Mouse (Mus musculus) thymus, postnatal 14 days (tissue): ENCODE results near the gene Mybbp1a.

ENCODE experiments used
- DNase-seq: peaks from one replicate; pipeline ENCODE4 v3.0.0; 2021

Gene Mybbp1a

GRCm38 (mm10) chr11:72447475-72447874 lies 6.3 kb downstream of the Mybbp1a start:
- DNase-seq: no peak

GRCm38 (mm10) chr11:72452140-72452665 lies 11.0 kb downstream of the Mybbp1a start:
- no peak for DNase-seq

DNA sequence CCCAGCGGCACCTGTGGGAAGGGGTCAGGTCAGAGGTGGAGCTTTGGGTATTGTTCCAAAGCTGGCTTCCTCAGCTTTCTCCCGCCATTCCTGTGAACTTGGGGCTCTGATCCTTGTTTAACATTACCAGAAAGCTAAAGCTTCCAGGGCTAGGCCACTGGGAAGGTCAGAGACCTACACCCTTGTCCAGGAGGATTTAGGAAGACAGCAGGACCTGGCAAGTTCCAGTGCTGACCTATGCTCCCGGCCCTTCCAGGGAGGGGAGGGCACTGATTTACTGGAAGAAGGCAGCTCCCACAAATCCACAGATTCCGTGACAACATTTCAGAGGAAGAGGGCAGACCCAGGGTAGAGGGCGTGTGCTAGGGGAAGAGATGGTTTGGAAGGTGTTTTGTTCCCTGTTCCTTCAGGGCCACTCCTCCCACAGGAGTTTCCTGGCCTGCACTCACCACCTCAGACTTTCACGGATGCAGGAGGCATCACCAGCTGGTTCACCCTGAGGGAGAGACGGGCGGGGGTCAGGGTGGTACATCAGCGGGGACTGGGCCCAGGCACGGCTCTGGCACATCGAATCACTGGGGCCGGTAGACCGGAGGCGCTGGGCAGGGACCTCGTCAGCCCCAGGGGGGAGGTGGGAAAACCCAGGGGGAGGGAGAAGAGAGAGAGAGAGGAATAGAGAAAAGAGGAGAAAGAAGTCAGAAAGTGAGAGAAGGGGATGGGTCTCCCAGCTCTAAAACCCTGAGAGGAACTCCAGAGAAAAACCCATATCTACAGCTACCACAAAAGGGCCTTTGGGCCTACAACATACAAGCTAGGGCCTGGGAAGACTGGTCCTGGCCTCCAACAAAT lies 12.2 kb downstream of the Mybbp1a start:
- DNase-seq: no peak

DNA sequence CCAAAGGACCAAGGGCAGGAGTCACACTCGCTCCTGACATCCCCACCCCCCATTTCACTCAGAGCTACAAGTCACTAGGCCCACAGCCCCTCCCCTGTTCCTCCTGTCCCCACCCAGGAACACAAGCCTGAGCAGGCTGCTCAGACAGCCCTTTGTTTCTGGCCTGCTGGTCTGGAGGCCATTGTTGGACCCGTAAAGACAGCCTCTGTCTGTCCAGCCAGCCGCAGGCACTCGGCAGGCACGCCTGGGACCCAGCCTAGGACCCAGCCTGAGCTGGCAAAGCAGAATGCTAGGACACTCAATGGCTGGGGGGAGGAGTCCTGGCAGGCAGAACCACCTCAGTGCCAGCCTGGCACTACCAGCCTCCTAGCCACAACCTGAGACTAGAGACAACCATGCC lies 14.5 kb downstream of the Mybbp1a start:
- DNase-seq: no peak

GRCm38 (mm10) chr11:72457995-72458496 lies 16.9 kb downstream of the Mybbp1a start:
- no peak for DNase-seq

DNA sequence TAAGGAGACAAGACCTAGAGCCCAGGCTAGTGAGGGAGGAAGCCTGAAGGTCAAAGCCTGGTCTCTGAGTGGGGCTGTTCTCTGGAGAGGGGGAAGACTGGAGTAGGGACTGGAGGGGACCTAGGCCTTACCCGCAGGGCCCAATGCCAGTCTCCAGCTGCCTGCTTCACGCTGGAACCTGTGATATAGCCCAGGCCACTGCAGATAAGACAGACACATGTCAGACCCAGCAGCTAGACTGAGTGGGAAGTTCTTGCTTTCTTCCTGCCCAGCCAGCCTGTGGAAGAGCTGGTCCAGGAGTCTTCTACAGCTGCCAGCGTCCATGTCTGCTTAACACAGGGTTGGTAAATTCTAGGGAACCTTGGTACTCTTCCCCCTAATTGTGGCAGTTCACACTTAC lies 17.3 kb downstream of the Mybbp1a start:
- DNase-seq: no peak

GRCm38 (mm10) chr11:72461500-72461981 lies 20.4 kb downstream of the Mybbp1a start:
- DNase-seq: no peak

GRCm38 (mm10) chr11:72464821-72465220 lies 23.7 kb downstream of the Mybbp1a start:
- no peak for DNase-seq

DNA sequence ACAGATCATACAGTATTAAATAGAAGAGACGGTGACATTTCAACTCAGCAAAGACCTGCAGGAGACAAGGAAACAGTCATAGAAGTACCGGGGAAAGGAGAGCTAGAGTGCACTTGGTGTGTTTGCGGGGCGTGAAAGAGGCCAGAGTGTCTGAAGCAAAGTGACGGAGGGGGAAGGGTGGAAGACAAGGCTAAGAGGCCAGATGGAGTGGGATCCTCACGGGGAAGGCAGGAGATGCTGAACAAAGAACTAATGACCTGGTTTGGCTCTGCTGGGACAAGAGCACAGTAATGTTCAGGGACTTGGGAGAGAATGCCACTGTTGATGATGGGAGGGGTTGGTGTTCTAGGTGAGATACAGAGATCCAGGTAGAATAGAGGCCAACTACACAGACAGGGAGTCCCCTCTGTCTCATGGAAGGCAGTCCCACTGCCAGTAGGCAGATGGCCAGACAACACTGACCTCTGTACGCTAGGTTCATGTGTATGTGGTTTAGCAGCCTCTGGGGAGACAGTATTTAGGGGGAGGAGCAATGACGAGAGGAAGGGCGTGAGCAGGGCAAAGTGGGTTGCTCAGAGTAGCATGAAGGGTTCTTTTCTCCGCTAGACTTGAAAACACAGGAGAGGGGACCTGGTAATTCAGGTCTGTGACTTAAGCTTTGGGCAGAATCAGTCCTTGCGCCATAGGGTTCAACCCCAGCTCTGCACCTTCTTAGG lies 25.0 kb downstream of the Mybbp1a start:
- no peak for DNase-seq

DNA sequence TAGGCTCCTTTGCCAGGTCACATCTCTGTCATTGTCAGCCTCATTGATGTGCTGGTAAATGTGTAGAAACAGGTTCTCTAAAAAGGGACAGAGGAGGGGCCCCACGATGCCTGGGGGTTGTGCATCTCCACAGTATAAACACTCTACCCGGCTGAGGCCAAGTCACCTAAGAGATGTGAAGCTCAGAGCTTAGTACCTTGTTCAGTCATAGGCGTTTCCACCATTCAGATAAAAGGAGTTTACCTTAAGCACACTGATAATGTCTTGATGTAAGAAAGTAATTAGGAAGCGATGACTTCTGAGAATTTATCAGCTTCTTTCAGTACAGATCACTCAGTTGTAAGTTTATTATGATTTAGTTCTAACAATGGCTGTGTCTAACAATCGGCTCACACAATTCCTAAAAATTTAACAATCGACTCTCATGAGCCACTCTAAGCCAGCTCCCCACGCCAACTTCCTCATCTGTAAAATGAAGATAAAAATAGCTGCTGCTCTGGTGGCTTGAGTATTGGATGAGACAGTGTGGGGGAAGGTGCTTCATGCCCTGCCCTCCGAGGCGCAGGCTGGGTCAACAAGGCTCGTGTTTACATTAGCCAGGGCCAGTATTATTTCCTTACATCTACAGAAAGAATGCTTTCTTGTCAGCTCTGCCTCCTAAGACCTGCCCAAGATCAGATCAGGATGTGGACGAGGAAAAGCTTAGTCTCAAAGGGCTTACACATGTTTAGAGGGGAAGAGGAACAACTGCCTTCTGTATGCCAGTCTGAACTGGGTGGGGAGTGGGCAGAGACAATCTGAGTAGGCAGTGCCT lies 25.7 kb downstream of the Mybbp1a start:
- DNase-seq: no peak

- DNase-seq: no peak
These were observed 27.4 kb downstream of the Mybbp1a start for GRCm38 (mm10) chr11:72468525-72468924.

- DNase-seq: no peak
These were observed 28.1 kb downstream of the Mybbp1a start for GRCm38 (mm10) chr11:72469217-72469616.

- no peak for DNase-seq
These were observed 28.8 kb downstream of the Mybbp1a start for GRCm38 (mm10) chr11:72470004-72470403.

- DNase-seq: no peak
These were observed 30.2 kb downstream of the Mybbp1a start for GRCm38 (mm10) chr11:72471381-72471780.

DNA sequence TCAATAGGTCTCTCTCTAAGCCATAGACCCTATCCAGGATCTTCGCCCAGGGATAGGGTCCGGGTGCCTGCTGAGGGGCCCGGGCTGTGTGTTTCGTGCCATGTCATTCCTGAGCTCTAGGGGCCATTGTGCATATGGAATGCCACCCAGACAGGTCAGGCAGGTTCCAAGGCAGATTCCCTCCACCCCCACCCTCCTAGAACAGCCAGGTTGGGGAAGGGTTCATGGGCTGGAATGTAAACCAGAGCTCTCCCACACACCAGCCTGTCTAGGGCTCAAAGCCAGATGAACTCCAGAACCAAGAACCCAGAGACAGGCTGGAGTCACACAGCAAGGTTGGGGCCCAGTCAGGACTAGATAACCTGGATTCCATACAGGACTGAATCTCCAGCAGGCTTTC lies 32.4 kb downstream of the Mybbp1a start:
- no peak for DNase-seq

GRCm38 (mm10) chr11:72474926-72475325 lies 33.8 kb downstream of the Mybbp1a start:
- no peak for DNase-seq

DNA sequence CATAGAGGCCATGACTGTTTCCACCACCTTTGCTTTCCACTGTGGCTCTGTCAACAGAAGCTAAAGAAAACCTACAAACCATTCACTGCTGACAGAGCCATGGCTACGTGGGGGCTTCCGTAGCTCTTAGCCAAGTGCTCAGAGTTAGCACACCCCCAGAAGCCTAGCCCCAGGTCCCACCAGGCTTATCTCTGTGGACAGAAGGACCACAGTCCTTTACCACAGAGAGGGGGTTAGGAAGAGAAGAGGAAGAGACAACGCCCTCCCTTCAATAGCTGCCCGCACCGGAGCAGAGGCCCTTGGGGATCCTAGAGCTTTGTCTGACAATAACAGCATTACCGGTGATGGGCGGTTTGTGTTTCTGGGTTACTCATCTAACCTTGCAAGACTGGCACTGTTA lies 34.3 kb downstream of the Mybbp1a start:
- no peak for DNase-seq

GRCm38 (mm10) chr11:72476074-72476625 lies 35.0 kb downstream of the Mybbp1a start:
- no peak for DNase-seq

DNA sequence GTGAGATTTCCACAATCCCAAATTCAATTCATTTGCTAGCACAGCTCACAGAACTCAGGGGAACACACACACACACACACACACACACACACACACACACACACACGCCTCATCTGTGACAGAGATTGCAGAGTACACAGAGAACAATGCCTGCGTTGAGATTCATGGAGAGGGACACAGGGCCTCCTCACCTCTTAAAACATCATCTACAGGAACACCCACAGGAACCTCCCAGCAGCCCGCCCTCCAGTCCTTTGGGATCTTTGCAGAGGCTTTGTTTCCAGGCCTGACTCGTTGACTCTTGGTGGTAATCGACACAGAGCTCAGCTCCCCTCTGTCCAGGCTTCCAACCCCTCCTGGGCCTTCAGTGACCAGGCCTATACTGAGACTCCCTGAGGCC lies 36.0 kb downstream of the Mybbp1a start:
- no peak for DNase-seq

- no peak for DNase-seq
These were observed 36.5 kb downstream of the Mybbp1a start for GRCm38 (mm10) chr11:72477653-72478052.

DNA sequence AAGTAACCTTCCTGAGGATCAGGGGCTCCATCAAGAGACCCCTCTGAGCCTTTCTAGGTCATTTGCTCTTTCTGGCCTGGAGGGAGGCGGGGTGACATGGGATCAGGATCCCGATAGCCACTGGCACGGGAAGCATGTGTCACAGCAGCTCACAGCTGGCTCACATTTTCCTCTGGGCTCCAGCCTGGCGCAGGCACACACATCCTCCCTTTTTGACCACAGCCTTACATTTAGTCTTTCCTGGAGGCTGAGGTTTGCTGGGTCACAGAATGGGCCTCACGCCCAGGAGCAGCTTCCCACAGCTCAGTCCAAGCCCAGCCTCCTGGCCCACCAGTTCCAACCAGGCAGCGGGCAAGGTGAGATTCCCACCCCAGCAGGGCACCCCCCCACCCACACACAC lies 37.1 kb downstream of the Mybbp1a start:
- DNase-seq: no peak

- no peak for DNase-seq
These were observed 38.3 kb downstream of the Mybbp1a start for GRCm38 (mm10) chr11:72479499-72479898.
